Mouse (Mus musculus): Measurements from ENCODE around the gene Cldn1.

DNA sequence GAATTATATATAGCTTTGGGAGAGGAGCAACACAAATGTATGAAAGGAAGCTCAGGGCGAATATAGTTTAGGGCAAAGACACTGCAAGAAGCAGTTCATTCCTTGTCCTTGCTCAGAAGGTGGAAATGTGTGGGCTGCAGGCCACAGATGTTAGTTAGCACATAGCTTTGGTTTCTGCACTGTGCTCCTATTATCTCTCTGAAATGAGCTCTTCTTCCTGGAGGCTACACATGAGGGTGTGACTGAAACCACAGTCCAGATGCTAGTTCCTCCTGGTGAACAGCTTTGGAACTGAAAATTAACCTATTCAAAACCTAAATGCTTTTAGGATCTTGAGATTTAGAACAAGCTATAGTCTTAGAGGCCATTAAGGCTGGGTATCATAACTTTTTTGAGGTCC, 16.1 kb downstream of the Cldn1 start:
- TF ChIP-seq CTCF (IDR thresholded peaks at IDR 0.05; ENCODE audit: borderline replicate concordance, control insufficient read depth, extremely low read depth, insufficient read depth, low read length, poor library complexity) = no peak
- TF ChIP-seq POLR2A (IDR thresholded peaks at IDR 0.05; ENCODE audit: control insufficient read depth, extremely low read depth, insufficient read depth, low read length, poor library complexity) = no peak

All from thymus, adult 2 months (tissue).